Mouse (Mus musculus) lung, adult 2 months (tissue): Measurements from ENCODE around the gene 2700097O09Rik.

Experiments used
- CTCF ChIP-seq: fragments of 200-500 bp; IDR thresholded peaks from 2 replicates; pipeline ENCODE4 v1.5.1; 2011; ENCODE audit warnings: mild to moderate bottlenecking, low read length, control low read depth; ENCODE audit not compliant: insufficient read depth
- POLR2A ChIP-seq: fragments of 200-500 bp; IDR thresholded peaks from 2 replicates; pipeline ENCODE4 v1.6.1; 2011; ENCODE audit warnings: low read depth, mild to moderate bottlenecking, control low read depth, low read length, borderline replicate concordance; ENCODE audit errors: extremely low read depth

GRCm38 (mm10) chr12:55054551-55055241 is 25.2 kb downstream of the 2700097O09Rik start:
- TF ChIP-seq POLR2A (no peak), CTCF (no peak)
